In the genomic region with DNA sequence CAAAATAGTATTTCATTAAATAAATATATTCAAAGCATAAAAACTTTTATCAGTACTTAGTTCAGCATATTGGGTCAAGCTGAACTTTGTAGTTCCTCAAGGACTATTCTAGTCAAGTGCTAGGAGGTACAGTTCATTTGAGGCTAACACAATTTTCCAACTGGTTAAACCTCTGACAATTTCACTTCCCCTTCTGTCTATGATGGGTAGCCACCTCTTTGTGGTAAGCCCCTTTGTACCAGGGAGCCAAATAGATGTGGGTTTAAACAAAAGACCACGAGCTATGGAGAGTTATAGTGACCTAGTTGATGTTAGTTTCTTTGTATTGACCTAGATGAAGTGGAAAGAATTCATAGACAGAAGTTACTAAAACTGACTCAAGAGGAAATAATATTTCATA, we compare ENCODE assay signal across 17 mouse cellular contexts.
"Had no signal": no experiment of that assay in that cellular context is flagged by ENCODE, and none has a peak within 500 bp of the region (broad histone marks: within the 10 kb centered on the region; RNA-seq: fewer than 3 reads in every experiment).

No protein-coding gene starts in this region.

- ATAC-seq: intestine, embryonic 15.5 days; liver, postnatal 0 days had no signal

- H3K36me3 ChIP-seq: intestine, embryonic 15.5 days; limb, embryonic 12.5 days; liver, embryonic 13.5 days; lung, embryonic 15.5 days; midbrain, embryonic 10.5 days; neural tube, embryonic 12.5 days; stomach, embryonic 15.5 days had no signal

- H3K27me3 ChIP-seq: intestine, embryonic 15.5 days; limb, embryonic 12.5 days; liver, embryonic 13.5 days; lung, embryonic 15.5 days; neural tube, embryonic 12.5 days; stomach, embryonic 15.5 days had no signal

- H3K4me3 ChIP-seq: intestine, embryonic 15.5 days; limb, embryonic 12.5 days; liver, embryonic 13.5 days; lung, embryonic 15.5 days; midbrain, embryonic 10.5 days; neural tube, embryonic 12.5 days; stomach, embryonic 15.5 days had no signal

- H3K4me1 ChIP-seq: limb, embryonic 12.5 days; liver, embryonic 13.5 days; lung, embryonic 15.5 days; stomach, embryonic 15.5 days had no signal

- H3K9me3 ChIP-seq: intestine, embryonic 15.5 days; limb, embryonic 12.5 days; liver, embryonic 13.5 days; lung, embryonic 15.5 days; midbrain, embryonic 10.5 days; neural tube, embryonic 12.5 days; stomach, embryonic 15.5 days had no signal

- DNase-seq: kidney, adult 18-20 months; kidney, postnatal 10 days; kidney, postnatal 4 days; layer of hippocampus, postnatal 36 days; liver; liver, embryonic 13.5 days; liver, postnatal 0 days; midbrain, embryonic 14.5 days; right cerebral cortex, adult 18-20 months; right cerebral cortex, postnatal 25 days; thymus, postnatal 36 days had no signal

- H3K27ac ChIP-seq: intestine, embryonic 15.5 days; limb, embryonic 12.5 days; liver, embryonic 13.5 days; lung, embryonic 15.5 days; midbrain, embryonic 10.5 days; neural tube, embryonic 12.5 days; stomach, embryonic 15.5 days had no signal
